Mouse (Mus musculus): ENCODE data around the gene Mybpc1. TPM values are rescaled to one million over a fixed set of nuclear protein-coding genes. Genes with fewer than 3 reads are reported as not detected.

Gene Mybpc1
- polyA plus RNA-seq, 1 experiment from 2014 or later, result 0.57 TPM

- H3K4me3 ChIP-seq (ENCODE audit: low read depth, low read length), result no peak overlapping the region
- H3K4me2 ChIP-seq (replicated peaks; ENCODE audit: low read depth), result no peak overlapping the region
- no peak overlapping the region for H3K27ac ChIP-seq (replicated peaks)
- H3K27me3 ChIP-seq (ENCODE audit: control insufficient read depth, insufficient read depth, low read length), result no peaks in the 10 kb centered on the region
- H3K9ac ChIP-seq (ENCODE audit: low read length), result no peak overlapping the region
- H3K36me3 ChIP-seq (ENCODE audit: control insufficient read depth, insufficient read depth, low read length), result no peaks in the 10 kb centered on the region
- 82% methylated on average over 11 of the region's 11 CpGs for WGBS
- no peaks in the 10 kb centered on the region for H3K4me1 ChIP-seq (replicated peaks; ENCODE audit: control insufficient read depth, insufficient read depth)
- DNase-seq (ENCODE audit: low spot score) (no peak), ATAC-seq (ENCODE audit: low FRiP score, low TSS enrichment) (no peak)
- H3K9me3 ChIP-seq (ENCODE audit: control insufficient read depth, low read length), result no peaks in the 10 kb centered on the region
- TF ChIP-seq CTCF (IDR thresholded peaks at IDR 0.05; ENCODE audit: low read depth) (no peak), EP300 (optimal IDR thresholded peaks at IDR 0.05) (no peak)
Measured at GRCm38 (mm10) chr10:88624300-88624699, 19.3 kb upstream of the Mybpc1 start.

GRCm38 (mm10) chr10:88622624-88623023 lies 17.7 kb upstream of the Mybpc1 start:
- H3K9me3 ChIP-seq (ENCODE audit: control insufficient read depth, low read length), result no peaks in the 10 kb centered on the region
- H3K9ac ChIP-seq (ENCODE audit: low read length), result no peak overlapping the region
- 77% methylated on average over 16 of the region's 16 CpGs for WGBS
- no peak for TF ChIP-seq CTCF (IDR thresholded peaks at IDR 0.05; ENCODE audit: low read depth)
- no peak for TF ChIP-seq EP300 (optimal IDR thresholded peaks at IDR 0.05)
- ATAC-seq (ENCODE audit: low FRiP score, low TSS enrichment) (no peak), DNase-seq (ENCODE audit: low spot score) (no peak)
- no peak overlapping the region for H3K4me3 ChIP-seq (ENCODE audit: low read depth, low read length)
- no peaks in the 10 kb centered on the region for H3K27me3 ChIP-seq (ENCODE audit: control insufficient read depth, insufficient read depth, low read length)
- no peaks in the 10 kb centered on the region for H3K4me1 ChIP-seq (replicated peaks; ENCODE audit: control insufficient read depth, insufficient read depth)
- H3K27ac ChIP-seq (replicated peaks), result no peak overlapping the region
- H3K36me3 ChIP-seq (ENCODE audit: control insufficient read depth, insufficient read depth, low read length), result no peaks in the 10 kb centered on the region
- no peak overlapping the region for H3K4me2 ChIP-seq (replicated peaks; ENCODE audit: low read depth)

- H3K27me3 ChIP-seq (ENCODE audit: control insufficient read depth, insufficient read depth, low read length), result no peaks in the 10 kb centered on the region
- no peaks in the 10 kb centered on the region for H3K36me3 ChIP-seq (ENCODE audit: control insufficient read depth, insufficient read depth, low read length)
- no peaks in the 10 kb centered on the region for H3K4me1 ChIP-seq (replicated peaks; ENCODE audit: control insufficient read depth, insufficient read depth)
- no peak overlapping the region for H3K9ac ChIP-seq (ENCODE audit: low read length)
- no peak for DNase-seq (ENCODE audit: low spot score)
- ATAC-seq (ENCODE audit: low FRiP score, low TSS enrichment), result no peak
- no peak overlapping the region for H3K4me3 ChIP-seq (ENCODE audit: low read depth, low read length)
- H3K9me3 ChIP-seq (ENCODE audit: control insufficient read depth, low read length), result no peaks in the 10 kb centered on the region
- 89% methylated on average over 3 of the region's 3 CpGs for WGBS
- H3K4me2 ChIP-seq (replicated peaks; ENCODE audit: low read depth), result no peak overlapping the region
- TF ChIP-seq CTCF (IDR thresholded peaks at IDR 0.05; ENCODE audit: low read depth) (no peak), EP300 (optimal IDR thresholded peaks at IDR 0.05) (no peak)
- H3K27ac ChIP-seq (replicated peaks), result no peak overlapping the region
Measured at GRCm38 (mm10) chr10:88620809-88621208, 15.9 kb upstream of the Mybpc1 start.

GRCm38 (mm10) chr10:88613051-88613450 lies 8.1 kb upstream of the Mybpc1 start:
- Histone ChIP-seq H3K4me1 (replicated peaks; ENCODE audit: control insufficient read depth, insufficient read depth) (no peaks in the 10 kb centered on the region), H3K9me3 (ENCODE audit: control insufficient read depth, low read length) (no peaks in the 10 kb centered on the region), H3K4me3 (ENCODE audit: low read depth, low read length) (no peak overlapping the region), H3K9ac (ENCODE audit: low read length) (no peak overlapping the region), H3K27ac (replicated peaks) (no peak overlapping the region), H3K4me2 (replicated peaks; ENCODE audit: low read depth) (no peak overlapping the region), H3K27me3 (ENCODE audit: control insufficient read depth, insufficient read depth, low read length) (no peaks in the 10 kb centered on the region), H3K36me3 (ENCODE audit: control insufficient read depth, insufficient read depth, low read length) (no peaks in the 10 kb centered on the region)
- 81% methylated on average over 11 of the region's 11 CpGs for WGBS
- no peak for DNase-seq (ENCODE audit: low spot score)
- no peak for TF ChIP-seq EP300 (optimal IDR thresholded peaks at IDR 0.05)
- TF ChIP-seq CTCF (IDR thresholded peaks at IDR 0.05; ENCODE audit: low read depth), result no peak
- ATAC-seq (ENCODE audit: low FRiP score, low TSS enrichment), result no peak

GRCm38 (mm10) chr10:88606686-88607085 lies 1.7 kb upstream of the Mybpc1 start:
- DNase-seq (ENCODE audit: low spot score) (no peak), ATAC-seq (ENCODE audit: low FRiP score, low TSS enrichment) (no peak)
- WGBS, result 72% methylated on average over 7 of the region's 7 CpGs
- TF ChIP-seq EP300 (optimal IDR thresholded peaks at IDR 0.05) (no peak), CTCF (IDR thresholded peaks at IDR 0.05; ENCODE audit: low read depth) (no peak)
- H3K27ac ChIP-seq (replicated peaks), result no peak overlapping the region
- no peak overlapping the region for H3K9ac ChIP-seq (ENCODE audit: low read length)
- H3K27me3 ChIP-seq (ENCODE audit: control insufficient read depth, insufficient read depth, low read length), result no peaks in the 10 kb centered on the region
- no peaks in the 10 kb centered on the region for H3K9me3 ChIP-seq (ENCODE audit: control insufficient read depth, low read length)
- H3K4me1 ChIP-seq (replicated peaks; ENCODE audit: control insufficient read depth, insufficient read depth), result no peaks in the 10 kb centered on the region
- no peaks in the 10 kb centered on the region for H3K36me3 ChIP-seq (ENCODE audit: control insufficient read depth, insufficient read depth, low read length)
- no peak overlapping the region for H3K4me3 ChIP-seq (ENCODE audit: low read depth, low read length)
- no peak overlapping the region for H3K4me2 ChIP-seq (replicated peaks; ENCODE audit: low read depth)

GRCm38 (mm10) chr10:88606065-88606464 lies 1.1 kb upstream of the Mybpc1 start:
- no peak for TF ChIP-seq EP300 (optimal IDR thresholded peaks at IDR 0.05)
- no peak overlapping the region for H3K4me2 ChIP-seq (replicated peaks; ENCODE audit: low read depth)
- no peak for DNase-seq (ENCODE audit: low spot score)
- no peak overlapping the region for H3K27ac ChIP-seq (replicated peaks)
- no peaks in the 10 kb centered on the region for H3K36me3 ChIP-seq (ENCODE audit: control insufficient read depth, insufficient read depth, low read length)
- no peaks in the 10 kb centered on the region for H3K27me3 ChIP-seq (ENCODE audit: control insufficient read depth, insufficient read depth, low read length)
- no peaks in the 10 kb centered on the region for H3K4me1 ChIP-seq (replicated peaks; ENCODE audit: control insufficient read depth, insufficient read depth)
- no peak overlapping the region for H3K9ac ChIP-seq (ENCODE audit: low read length)
- H3K4me3 ChIP-seq (ENCODE audit: low read depth, low read length), result no peak overlapping the region
- no peak for ATAC-seq (ENCODE audit: low FRiP score, low TSS enrichment)
- no peaks in the 10 kb centered on the region for H3K9me3 ChIP-seq (ENCODE audit: control insufficient read depth, low read length)
- 74% methylated on average over 8 of the region's 8 CpGs for WGBS

Measured in stomach, postnatal 0 days (tissue).